Mouse (Mus musculus) thymus, adult 2 months (tissue): ENCODE data around the gene Abca3.

ENCODE experiments used
- CTCF ChIP-seq: fragments of 200-500 bp; IDR thresholded peaks from 2 replicates; pipeline ENCODE4 v1.5.1; 2012; ENCODE audit warnings: mild to moderate bottlenecking, control low read depth, low read length, moderate library complexity, borderline replicate concordance; ENCODE audit not compliant: control insufficient read depth, poor library complexity, insufficient read depth; ENCODE audit errors: extremely low read depth
- POLR2A ChIP-seq: fragments of 200-500 bp; IDR thresholded peaks from 2 replicates; pipeline ENCODE4 v1.6.1; 2012; ENCODE audit warnings: mild to moderate bottlenecking, low read length, control low read depth, moderate library complexity; ENCODE audit not compliant: control insufficient read depth, poor library complexity, insufficient read depth; ENCODE audit errors: extremely low read depth

DNA sequence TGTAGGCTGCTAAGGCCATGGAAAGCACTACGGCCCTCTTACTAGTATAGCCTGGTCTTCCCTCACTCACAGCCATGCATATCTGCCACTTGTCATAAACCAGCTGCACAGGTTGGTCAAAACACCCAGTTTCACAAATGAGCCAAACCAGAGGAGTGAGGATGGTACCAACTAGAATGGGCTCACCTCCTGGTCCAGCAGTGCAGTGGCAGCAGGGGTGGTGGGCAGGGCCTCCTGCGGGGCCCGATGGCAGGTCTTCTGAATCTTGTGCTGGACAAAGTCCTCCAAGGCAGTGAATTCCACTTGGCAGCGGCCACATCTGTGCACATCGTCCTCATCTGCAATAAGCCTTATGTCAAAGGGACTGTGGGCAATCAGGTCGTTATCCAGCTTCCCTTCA, 99.5 kb downstream of the Abca3 start:
- no peak for TF ChIP-seq CTCF
- no peak for TF ChIP-seq POLR2A
